Mouse (Mus musculus) monocyte, adult 5-6 weeks (primary cell): ENCODE data around the gene Vdr. TPM values are rescaled to one million over a fixed set of nuclear protein-coding genes. Genes with fewer than 3 reads are reported as not detected.

Source experiments
- ATAC-seq: fragments of 153-309, 156-312 bp; replicated peaks from 2 replicates; pipeline ENCODE4 v1.8.0; 2017; ENCODE audit warnings: mild to moderate bottlenecking; ENCODE audit not compliant: low TSS enrichment, insufficient number of reproducible peaks, severe bottlenecking, poor library complexity, low FRiP score
- total RNA-seq: library from RNA; stranded (forward); fragments of 200-1000, 200-491, 200-594 nt; gene quantifications from 3 replicates; pipeline ENCODE4 v1.2.3, GENCODE M21; 2017

Vdr gene
- total RNA-seq, 1 experiment from 2014 or later: not detected

- no peak for ATAC-seq
These were observed 72.0 kb downstream of the Vdr start for GRCm38 (mm10) chr15:97838395-97838794.

- no peak for ATAC-seq
These were observed 72.9 kb downstream of the Vdr start for GRCm38 (mm10) chr15:97837491-97838061.

DNA sequence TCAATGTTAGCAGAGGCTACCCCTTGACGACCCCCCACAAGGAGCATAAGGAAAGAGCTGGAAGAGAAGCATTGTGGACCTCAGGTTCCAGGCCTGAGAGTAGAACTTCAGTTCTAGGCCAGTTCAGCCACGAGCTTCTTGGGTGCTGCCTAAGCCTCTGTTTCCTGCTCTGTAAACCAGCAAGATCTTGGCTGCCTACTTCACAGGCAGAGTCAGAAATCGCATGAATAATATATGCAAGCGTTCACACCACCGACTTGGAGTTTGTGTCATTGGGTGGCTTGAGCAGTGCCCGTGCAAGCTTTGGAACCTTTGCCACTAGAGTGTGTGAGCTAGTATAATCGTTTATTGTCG, 73.6 kb downstream of the Vdr start:
- no peak for ATAC-seq

DNA sequence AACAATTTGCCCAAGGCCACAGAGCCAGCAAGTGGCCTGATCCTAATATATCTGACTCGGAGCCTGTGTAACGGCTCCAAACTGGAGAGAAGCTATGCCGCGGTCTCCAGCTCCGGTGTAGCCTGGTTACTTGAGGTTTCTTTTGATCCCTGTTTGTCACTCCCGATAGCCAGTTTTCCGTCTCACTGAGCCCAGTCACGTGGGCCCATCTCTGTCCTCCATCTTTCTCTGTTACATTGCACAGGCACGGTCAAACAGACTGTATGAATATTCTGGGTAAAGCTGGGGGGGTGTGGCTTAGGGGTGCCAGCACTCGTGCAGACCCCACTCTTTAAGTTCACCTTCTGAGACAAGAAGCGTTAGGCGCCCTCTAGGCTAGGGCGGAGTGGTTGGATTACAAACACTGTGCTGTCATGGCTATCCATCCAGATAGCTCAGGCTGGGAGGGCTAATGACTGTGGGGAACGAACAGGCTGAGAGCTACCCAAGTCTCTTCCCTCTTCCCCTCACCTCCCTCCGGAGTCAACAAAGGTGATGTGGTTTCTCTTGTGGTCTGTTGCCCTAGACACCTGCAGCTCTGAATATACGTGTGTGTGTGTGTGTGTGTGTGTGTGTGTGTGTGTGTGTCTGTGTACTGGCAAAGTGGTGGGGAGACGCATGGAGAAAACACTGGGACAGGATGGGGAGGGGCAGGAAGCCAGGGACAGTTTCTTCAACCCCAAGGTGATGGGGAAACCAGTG, 74.1 kb downstream of the Vdr start:
- ATAC-seq: no peak

DNA sequence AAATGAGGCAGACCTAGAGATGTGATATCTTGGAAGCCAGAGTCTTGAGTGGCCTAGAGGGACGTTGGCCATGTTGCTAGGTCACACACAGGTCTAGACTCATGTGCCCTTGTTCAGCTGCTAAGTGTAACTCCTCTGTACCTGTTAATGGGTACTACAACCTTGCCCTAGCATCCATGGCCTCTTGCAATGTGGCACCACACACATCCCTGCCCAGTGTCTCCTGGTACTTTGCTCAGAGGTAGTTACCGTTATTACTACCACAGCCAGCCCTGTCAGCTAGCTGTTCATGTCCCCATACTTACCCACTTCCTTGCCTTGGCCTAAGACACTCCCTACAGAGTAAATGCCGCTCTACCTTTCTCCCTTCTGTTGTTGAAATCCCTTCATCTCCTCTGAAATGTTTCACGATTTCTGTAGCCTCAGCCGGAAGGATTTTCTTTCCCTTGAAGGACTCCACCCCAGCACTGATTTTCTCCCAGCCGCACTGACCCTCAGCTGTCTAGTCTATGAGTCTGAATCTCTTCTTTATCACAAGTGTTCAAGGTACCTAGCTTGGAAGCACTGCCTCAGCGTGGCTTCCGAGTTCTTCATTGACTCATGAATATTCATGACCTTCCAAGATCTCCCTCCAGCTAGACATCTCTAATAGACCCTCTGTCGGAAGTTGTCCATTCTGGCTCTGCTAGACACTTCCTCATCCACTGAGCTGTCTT, 77.5 kb downstream of the Vdr start:
- ATAC-seq: no peak

GRCm38 (mm10) chr15:97831987-97832640, 78.3 kb downstream of the Vdr start:
- no peak for ATAC-seq

GRCm38 (mm10) chr15:97831242-97831986, 79.0 kb downstream of the Vdr start:
- ATAC-seq: no peak

- ATAC-seq: no peak
These were observed 79.6 kb downstream of the Vdr start for GRCm38 (mm10) chr15:97830788-97831241.

DNA sequence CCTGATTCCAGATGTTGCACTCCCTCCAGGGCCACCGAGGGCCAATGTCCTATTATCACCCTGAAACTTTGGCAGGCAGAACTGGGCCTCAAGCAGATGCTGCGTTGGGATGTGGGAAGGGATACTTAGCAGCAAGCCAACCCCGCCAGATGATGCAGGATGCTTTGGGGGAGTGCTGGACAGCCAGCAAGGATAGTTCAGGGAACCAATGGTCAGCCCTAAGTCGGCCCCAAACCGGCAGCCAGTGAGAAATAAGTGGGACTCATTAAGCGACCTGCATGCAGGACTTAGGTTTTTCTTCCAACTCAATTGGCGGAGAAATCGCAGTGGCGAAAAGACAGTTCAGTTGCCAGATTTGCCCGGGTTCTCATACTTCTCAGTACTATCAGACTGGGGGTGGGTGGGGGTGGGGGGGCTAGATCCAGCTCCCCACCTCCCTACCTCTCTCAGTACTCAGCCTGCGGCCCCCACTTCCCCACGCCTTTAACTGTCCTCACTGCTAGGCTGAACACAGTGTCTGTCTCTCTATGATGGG, 80.1 kb downstream of the Vdr start:
- no peak for ATAC-seq

DNA sequence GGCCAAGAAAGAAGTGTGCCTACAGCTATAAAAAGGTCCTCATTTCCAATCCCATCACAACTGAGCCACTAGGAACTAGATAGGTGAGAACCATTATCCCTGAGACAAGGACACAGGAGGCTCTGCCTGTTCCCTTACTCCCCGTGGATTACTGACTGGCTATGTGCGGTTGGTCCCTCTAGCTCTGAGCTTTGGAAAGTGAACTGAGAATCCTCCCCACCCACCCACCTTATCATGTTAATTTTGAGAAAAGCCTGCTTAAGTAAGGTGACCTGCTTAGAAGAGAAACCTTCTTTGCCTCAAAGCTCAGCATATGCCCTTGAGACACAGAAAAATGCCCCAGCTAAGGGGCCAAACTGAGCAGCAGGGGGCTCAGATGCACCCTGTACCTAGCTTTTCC, 81.0 kb downstream of the Vdr start:
- no peak for ATAC-seq

DNA sequence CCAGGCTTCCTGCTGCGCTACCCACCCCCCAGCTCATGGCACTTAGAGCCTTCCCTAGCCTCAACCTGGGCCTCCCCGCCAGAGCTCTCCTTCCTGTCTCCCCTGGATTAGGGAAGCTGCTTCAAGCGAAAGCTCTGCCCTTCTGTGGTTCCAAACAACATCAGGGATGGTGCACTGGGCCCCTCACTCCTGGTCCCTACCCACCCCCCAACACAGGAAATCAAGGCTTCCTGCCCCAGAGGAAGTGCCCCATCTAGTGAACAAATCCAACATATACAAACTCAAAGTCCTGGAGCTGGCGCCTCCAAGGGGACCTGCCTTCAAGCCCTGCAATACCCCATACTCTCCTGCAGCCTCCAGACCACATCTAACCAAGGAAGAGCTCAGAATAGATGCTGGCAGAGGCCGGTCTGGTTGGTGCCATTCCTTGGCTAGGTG, 81.5 kb downstream of the Vdr start:
- no peak for ATAC-seq

DNA sequence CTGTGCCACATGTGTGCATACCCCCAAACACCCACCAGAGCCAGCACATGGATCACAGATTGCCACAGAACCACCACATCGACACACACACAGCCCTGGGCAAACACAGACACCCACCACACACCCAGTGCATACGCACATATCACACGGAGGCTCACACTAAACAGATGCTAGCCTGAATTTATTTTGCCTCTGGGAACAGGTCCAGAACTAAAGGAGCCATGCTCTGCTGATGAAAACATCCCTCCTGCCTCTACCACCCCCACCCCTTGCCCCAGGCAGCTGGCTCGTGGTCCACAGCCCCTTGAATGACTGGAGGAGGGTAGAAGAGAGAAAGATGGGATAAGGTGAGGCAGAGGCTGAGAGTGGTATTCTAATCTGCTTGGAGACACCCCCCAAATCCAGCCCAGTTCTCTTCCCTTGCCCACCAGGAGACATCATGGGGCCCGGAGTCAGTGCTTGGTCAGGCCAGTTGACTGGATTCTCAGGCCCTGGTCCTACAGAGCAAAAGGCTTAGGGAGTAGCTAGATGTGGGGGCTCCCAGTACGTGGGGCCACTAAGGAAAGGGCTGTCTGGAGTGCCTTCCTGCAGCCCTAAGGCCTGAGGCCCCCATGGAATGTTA, 82.1 kb downstream of the Vdr start:
- ATAC-seq: no peak

DNA sequence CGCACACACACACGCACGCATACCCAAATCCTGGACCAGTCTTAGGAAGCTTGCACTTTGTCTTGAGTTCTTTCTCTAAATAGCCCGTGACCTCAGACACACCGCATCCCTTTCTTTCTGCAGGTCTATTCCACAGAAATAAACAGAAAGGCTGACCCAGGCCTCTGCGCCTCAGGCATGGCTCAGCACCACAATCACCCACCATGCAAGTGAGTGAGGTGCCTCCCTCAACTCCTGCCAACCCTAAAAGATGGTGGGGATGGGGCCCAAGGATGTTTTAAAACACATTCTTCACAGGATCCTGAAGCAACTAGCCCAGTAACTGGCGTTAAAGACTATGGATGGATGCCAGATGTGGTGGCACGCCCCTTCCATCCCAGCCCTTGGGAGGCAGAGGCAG, 83.0 kb downstream of the Vdr start:
- no peak for ATAC-seq

DNA sequence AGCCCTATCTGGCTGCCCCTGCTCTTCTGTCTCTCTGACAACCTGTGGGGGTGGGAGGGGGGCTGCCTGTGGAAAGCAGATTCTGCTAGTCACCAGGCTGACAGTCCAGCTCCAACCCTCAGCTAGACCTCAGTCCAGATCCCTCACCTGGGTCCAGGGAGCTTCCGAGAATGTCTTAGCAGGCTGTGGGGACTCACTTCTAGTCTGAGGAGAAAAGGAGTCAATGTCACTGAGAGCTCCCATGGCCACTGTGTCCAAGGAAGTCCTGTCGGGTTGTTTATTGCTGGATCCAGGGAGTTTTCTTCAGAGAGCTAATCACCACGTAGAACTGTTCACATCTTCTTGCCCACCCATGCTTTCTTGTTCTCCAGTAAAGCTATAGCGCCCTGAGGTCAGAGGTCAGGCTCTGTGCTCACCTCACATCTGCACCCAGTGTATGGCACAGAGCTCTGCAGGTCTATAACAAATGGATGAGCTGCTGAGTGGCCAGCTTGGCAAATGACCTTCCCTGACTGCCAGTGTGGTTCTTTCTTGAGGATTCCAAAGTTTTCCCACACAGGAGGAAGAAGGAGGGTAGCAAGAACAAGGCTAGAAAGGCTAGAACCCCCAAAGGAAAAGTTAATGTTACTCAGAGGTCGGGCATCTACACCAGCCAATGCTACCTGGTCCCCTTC, 83.7 kb downstream of the Vdr start:
- ATAC-seq: no peak

DNA sequence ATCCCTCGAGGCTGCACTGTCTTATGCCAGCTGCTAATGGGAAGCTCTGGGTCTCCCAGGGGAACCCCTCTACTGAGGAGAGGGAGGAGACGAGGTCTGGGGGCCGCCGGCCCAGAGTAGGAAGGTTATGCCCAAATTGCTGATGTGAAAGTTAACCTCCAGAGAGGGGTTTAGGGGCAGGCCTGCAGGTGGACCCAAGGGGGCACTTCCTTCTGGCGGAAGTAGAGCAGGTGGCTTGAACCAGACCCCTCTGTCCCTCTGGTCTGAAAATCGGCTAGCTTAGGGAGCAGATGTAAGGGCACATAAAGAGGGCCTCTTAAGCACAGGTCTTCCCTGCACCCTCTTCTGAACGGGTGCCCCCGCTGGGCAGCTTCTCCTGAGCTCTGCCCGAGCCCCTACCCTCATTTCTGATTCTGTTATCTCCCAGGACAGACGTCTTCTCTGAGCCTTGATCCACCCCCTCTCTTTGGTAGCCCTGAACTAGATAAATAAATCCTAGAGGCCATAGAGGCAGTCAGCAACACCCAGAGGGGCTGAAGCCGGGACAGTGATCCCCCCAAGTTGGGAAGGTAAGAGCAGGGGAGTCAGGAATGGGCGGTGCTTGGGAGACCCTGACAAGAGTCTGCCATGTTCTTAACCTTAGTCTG, 84.4 kb downstream of the Vdr start:
- ATAC-seq: no peak

DNA sequence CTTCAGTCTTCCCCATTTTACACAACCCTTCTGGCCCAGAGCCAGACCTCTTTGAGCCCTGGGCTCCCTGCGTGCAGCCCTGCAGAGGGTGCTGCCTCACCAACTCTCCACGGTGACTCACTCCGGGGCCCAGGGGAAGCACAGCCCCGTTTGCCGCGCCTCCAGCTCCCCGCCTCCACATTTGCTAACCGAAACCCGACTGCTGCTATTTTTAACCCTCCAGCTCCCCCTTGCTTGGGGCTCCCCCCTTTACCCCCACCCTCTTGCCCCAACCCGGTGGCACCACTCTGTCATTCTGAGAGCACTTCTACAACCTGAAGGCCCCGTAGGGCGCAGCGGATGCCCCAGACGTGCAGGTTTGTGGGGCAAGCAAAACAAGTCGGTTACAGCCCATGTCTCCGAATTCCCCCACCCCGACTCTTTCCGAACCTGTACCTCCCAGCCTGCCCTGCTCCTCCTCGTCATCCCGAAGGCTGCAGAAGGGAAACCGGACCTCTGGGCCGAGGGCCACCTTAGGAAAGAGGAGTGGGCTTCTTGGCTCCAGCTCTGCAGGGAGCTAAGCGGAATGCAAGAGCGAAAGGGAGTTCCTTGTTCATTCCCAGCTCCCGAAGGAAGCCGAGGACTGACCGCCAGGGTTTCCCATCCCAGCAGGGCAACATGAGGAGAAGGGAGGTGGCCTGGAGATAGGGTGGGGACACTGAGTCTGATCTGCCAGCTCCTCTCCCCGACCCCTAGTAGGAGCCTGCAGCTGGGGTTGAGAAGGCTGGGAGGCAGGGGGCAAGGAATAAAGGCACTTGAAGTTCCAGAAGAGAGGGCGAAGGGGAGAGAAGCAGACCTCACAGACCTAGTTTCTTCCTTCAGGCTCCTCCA, 85.1 kb downstream of the Vdr start:
- ATAC-seq: peak; percentile 85
